Mouse (Mus musculus) stomach, postnatal 0 days (tissue): ENCODE results near the gene Syt14. TPM values are rescaled to one million over a fixed set of nuclear protein-coding genes. Genes with fewer than 3 reads are reported as not detected.

ENCODE experiments used
- ATAC-seq: fragments of 200-750 bp; cut with Nextera tagmentation; 2 replicates; pipeline ENCODE4 v1.8.0; 2017; ENCODE audit not compliant: low FRiP score, low TSS enrichment
- DNase-seq: peaks from one replicate; pipeline ENCODE4 v3.0.0-alpha.2; 2016; ENCODE audit warnings: low spot score
- H3K27ac ChIP-seq: fragments of 300-500 bp; sonication (generic); replicated peaks from 2 replicates; pipeline ENCODE4 v1.5.1; 2014; ENCODE audit warnings: mild to moderate bottlenecking, control low read depth
- H3K27me3 ChIP-seq: fragments of 300-500 bp; sonication (generic); 2 replicates; pipeline ENCODE4 v1.6.1; 2014; ENCODE audit warnings: low read length; ENCODE audit not compliant: control insufficient read depth, insufficient read depth
- H3K36me3 ChIP-seq: fragments of 300-500 bp; sonication (generic); 2 replicates; pipeline ENCODE4 v1.6.1; 2014; ENCODE audit warnings: low read length, mixed read lengths; ENCODE audit not compliant: control insufficient read depth, insufficient read depth
- H3K4me1 ChIP-seq: fragments of 300-500 bp; sonication (generic); replicated peaks from 2 replicates; pipeline ENCODE4 v1.6.1; 2014; ENCODE audit warnings: antibody characterized with exemption; ENCODE audit not compliant: control insufficient read depth, insufficient read depth
- H3K4me2 ChIP-seq: fragments of 300-500 bp; sonication (generic); replicated peaks from 2 replicates; pipeline ENCODE4 v1.6.1; 2014; ENCODE audit warnings: low read depth, mild to moderate bottlenecking, control low read depth, moderate library complexity
- H3K4me3 ChIP-seq: fragments of 300-500 bp; sonication (generic); 2 replicates; pipeline ENCODE4 v1.5.1; 2014; ENCODE audit warnings: low read depth, low read length, control low read depth
- H3K9ac ChIP-seq: fragments of 300-500 bp; sonication (generic); 2 replicates; pipeline ENCODE4 v1.6.1; 2014; ENCODE audit warnings: mild to moderate bottlenecking, low read length, control low read depth, mixed read lengths
- H3K9me3 ChIP-seq: fragments of 300-500 bp; sonication (generic); 2 replicates; pipeline ENCODE4 v1.6.1; 2016; ENCODE audit warnings: low read length; ENCODE audit not compliant: control insufficient read depth
- CTCF ChIP-seq: IDR thresholded peaks from 2 replicates; pipeline ENCODE4 v1.5.1; 2016; ENCODE audit warnings: antibody characterized with exemption, low read depth, mild to moderate bottlenecking, moderate library complexity
- EP300 ChIP-seq: optimal IDR thresholded peaks from 2 replicates; pipeline ENCODE3; 2016; ENCODE audit warnings: antibody characterized with exemption
- WGBS: fragments of 180-500 bp; shearing (Covaris S2); extraction: QIAGEN DNeasy Blood & Tissue Kit; methylation state at CpG from one replicate; pipeline ENCODE4 v1.1.7; 2014; 5-methylcytosine and 5-hydroxymethylcytosine counted together
- polyA plus RNA-seq: library from polyadenylated mRNA; unstranded; fragments of >200 nt; fragmentation: Nextera tagmentation; extraction: Ambion mirVana; gene quantifications from 2 replicates; pipeline ENCODE4 v1.2.1, GENCODE M21; 2015

Gene Syt14
- polyA plus RNA-seq, 1 experiment from 2014 or later = 0.17 TPM

GRCm38 (mm10) chr1:193059596-193059995, 24.0 kb upstream of the Syt14 start:
- no peaks in the 10 kb centered on the region for H3K27me3 ChIP-seq
- H3K4me2 ChIP-seq = no peak overlapping the region
- H3K27ac ChIP-seq = no peak overlapping the region
- no peak for ATAC-seq
- TF ChIP-seq CTCF (no peak), EP300 (no peak)
- H3K36me3 ChIP-seq = no peaks in the 10 kb centered on the region
- H3K4me3 ChIP-seq = no peak overlapping the region
- H3K4me1 ChIP-seq = no peaks in the 10 kb centered on the region
- DNase-seq = no peak
- H3K9me3 ChIP-seq = no peaks in the 10 kb centered on the region
- WGBS = 73% methylated on average over 5 of the region's 5 CpGs
- H3K9ac ChIP-seq = no peak overlapping the region

- DNase-seq (no peak), ATAC-seq (no peak)
- Histone ChIP-seq H3K36me3 (no peaks in the 10 kb centered on the region), H3K27ac (no peak overlapping the region), H3K4me2 (no peak overlapping the region), H3K9ac (no peak overlapping the region), H3K9me3 (no peaks in the 10 kb centered on the region), H3K4me3 (no peak overlapping the region), H3K27me3 (no peaks in the 10 kb centered on the region), H3K4me1 (no peaks in the 10 kb centered on the region)
- TF ChIP-seq CTCF (no peak), EP300 (no peak)
- WGBS = 62% methylated on average over 5 of the region's 5 CpGs
Measured at GRCm38 (mm10) chr1:193054401-193054800, 18.8 kb upstream of the Syt14 start.

DNA sequence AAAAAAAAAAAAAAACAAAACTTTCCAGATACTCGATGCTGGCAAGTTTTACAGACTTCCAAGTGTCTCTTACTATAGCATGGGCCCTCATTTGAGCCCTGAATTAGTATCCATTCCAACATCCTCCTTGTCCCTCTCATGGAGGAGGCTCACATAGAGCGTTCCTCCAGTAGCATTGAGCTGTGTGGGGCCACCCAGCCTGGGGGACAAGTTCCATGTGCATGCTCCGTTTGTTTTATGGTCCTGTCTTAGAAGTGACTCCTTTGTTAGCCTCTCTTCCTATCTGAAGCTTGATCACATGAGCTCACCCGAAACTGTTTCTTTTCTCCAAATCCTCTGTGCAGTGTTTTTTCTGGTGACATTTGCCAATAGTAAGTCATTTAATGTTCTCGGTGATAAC, 17.5 kb upstream of the Syt14 start:
- ATAC-seq = no peak
- H3K9me3 ChIP-seq = no peaks in the 10 kb centered on the region
- TF ChIP-seq CTCF = no peak
- TF ChIP-seq EP300 = no peak
- no peak overlapping the region for H3K9ac ChIP-seq
- no peaks in the 10 kb centered on the region for H3K36me3 ChIP-seq
- no peak overlapping the region for H3K4me2 ChIP-seq
- no peak for DNase-seq
- H3K27me3 ChIP-seq = no peaks in the 10 kb centered on the region
- H3K4me1 ChIP-seq = no peaks in the 10 kb centered on the region
- whole genome bisulfite sequencing = 60% methylated on average over 5 of the region's 5 CpGs
- no peak overlapping the region for H3K4me3 ChIP-seq
- no peak overlapping the region for H3K27ac ChIP-seq

DNA sequence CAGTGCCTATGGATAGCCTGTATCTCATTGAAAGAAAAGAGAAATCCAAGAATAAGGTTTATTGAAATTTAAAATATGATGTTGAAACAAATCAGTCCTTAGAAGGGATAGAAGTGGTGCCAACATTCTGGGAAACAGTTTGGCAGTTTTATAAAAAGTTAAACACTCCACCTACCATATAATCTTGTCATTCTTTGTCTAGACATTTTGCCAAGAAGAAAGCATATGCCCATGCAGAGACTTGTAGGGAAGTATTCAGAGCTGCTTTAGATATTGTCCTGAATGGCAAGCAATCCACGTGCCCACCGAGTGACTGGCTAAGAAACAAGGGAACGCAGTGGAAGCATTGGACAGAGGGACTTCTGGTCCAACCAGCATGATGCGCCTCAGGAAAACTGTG, 12.0 kb upstream of the Syt14 start:
- Histone ChIP-seq H3K36me3 (no peaks in the 10 kb centered on the region), H3K27me3 (no peaks in the 10 kb centered on the region), H3K4me2 (no peak overlapping the region), H3K4me1 (no peaks in the 10 kb centered on the region), H3K9ac (no peak overlapping the region), H3K9me3 (no peaks in the 10 kb centered on the region), H3K4me3 (no peak overlapping the region), H3K27ac (no peak overlapping the region)
- TF ChIP-seq CTCF = no peak
- no peak for TF ChIP-seq EP300
- ATAC-seq = no peak
- 79% methylated on average over 4 of the region's 4 CpGs for WGBS
- no peak for DNase-seq

- H3K36me3 ChIP-seq = no peaks in the 10 kb centered on the region
- no peak overlapping the region for H3K4me3 ChIP-seq
- DNase-seq = no peak
- H3K9me3 ChIP-seq = no peaks in the 10 kb centered on the region
- TF ChIP-seq EP300 = no peak
- no peak for TF ChIP-seq CTCF
- no peak for ATAC-seq
- no peak overlapping the region for H3K9ac ChIP-seq
- 69% methylated on average over 3 of the region's 3 CpGs for WGBS
- no peak overlapping the region for H3K27ac ChIP-seq
- H3K27me3 ChIP-seq = no peaks in the 10 kb centered on the region
- no peak overlapping the region for H3K4me2 ChIP-seq
- no peaks in the 10 kb centered on the region for H3K4me1 ChIP-seq
Measured at GRCm38 (mm10) chr1:193042760-193043295, 7.3 kb upstream of the Syt14 start.

- Histone ChIP-seq H3K4me1 (no peaks in the 10 kb centered on the region; the same call in 1 of the 2 replicates), H3K27me3 (peaks cover 2% of the 10 kb centered on the region; the same call in 1 of the 2 replicates), H3K9me3 (no peaks in the 10 kb centered on the region), H3K36me3 (no peaks in the 10 kb centered on the region), H3K4me3 (peak overlapping the region; percentile 48), H3K4me2 (peak overlapping the region; percentile 70), H3K9ac (no peak overlapping the region), H3K27ac (no peak overlapping the region)
- ATAC-seq = no peak
- under 1% methylated on average over 19 of the region's 19 CpGs for WGBS
- TF ChIP-seq CTCF (no peak), EP300 (no peak)
- no peak for DNase-seq
Measured at GRCm38 (mm10) chr1:193034951-193035370, 614 bp downstream of the Syt14 start.
